Mouse (Mus musculus) stomach, embryonic 15.5 days (tissue): Measurements from ENCODE around the gene Ankrd45. TPM values are rescaled to one million over a fixed set of nuclear protein-coding genes. Genes with fewer than 3 reads are reported as not detected.
"Not testable (repeated sequence)": the region's sequence is repeated elsewhere in the genome, so short reads cannot be mapped to it uniquely, and the experiment has no call there.

Experiments used
- ATAC-seq: fragments of 200-750 bp; cut with Nextera tagmentation; 2 replicates; pipeline ENCODE4 v1.8.0; 2017; ENCODE audit warnings: low read depth, moderate number of reproducible peaks, moderate TSS enrichment; ENCODE audit not compliant: insufficient read depth, low FRiP score
- H3K27ac ChIP-seq: fragments of 300-500 bp; sonication (generic); 2 replicates; pipeline ENCODE4 v1.5.1; 2015; ENCODE audit warnings: mild to moderate bottlenecking, inconsistent platforms
- H3K27me3 ChIP-seq: fragments of 300-500 bp; sonication (generic); replicated peaks from 2 replicates; pipeline ENCODE4 v1.6.1; 2015; ENCODE audit warnings: inconsistent platforms
- H3K36me3 ChIP-seq: fragments of 300-500 bp; sonication (generic); 2 replicates; pipeline ENCODE4 v1.6.1; 2015; ENCODE audit warnings: inconsistent platforms
- H3K4me1 ChIP-seq: fragments of 300-500 bp; sonication (generic); 2 replicates; pipeline ENCODE4 v1.6.1; 2015; ENCODE audit warnings: inconsistent platforms
- H3K4me2 ChIP-seq: fragments of 300-500 bp; sonication (generic); 2 replicates; pipeline ENCODE4 v1.6.1; 2015; ENCODE audit warnings: mild to moderate bottlenecking, inconsistent platforms
- H3K4me3 ChIP-seq: fragments of 300-500 bp; sonication (generic); replicated peaks from 2 replicates; pipeline ENCODE4 v1.5.1; 2015; ENCODE audit warnings: inconsistent platforms
- H3K9ac ChIP-seq: fragments of 300-500 bp; sonication (generic); 2 replicates; pipeline ENCODE4 v1.6.1; 2015; ENCODE audit warnings: inconsistent platforms
- H3K9me3 ChIP-seq: fragments of 300-500 bp; sonication (generic); 2 replicates; pipeline ENCODE4 v1.6.1; 2016; ENCODE audit warnings: inconsistent platforms
- WGBS: fragments of 180-500 bp; shearing (Covaris S2); methylation state at CpG from one replicate; pipeline ENCODE4 v1.1.7; 2015; 5-methylcytosine and 5-hydroxymethylcytosine counted together
- polyA plus RNA-seq: library from polyadenylated mRNA; unstranded; fragments of >200 nt; fragmentation: Nextera tagmentation; extraction: Ambion mirVana; gene quantifications from 2 replicates; pipeline ENCODE4 v1.2.1, GENCODE M21; 2015

The Ankrd45 gene
- polyA plus RNA-seq, 1 experiment from 2014 or later: 0.92 TPM

- Histone ChIP-seq H3K4me1 (no peaks in the 10 kb centered on the region), H3K9ac (no peak overlapping the region), H3K9me3 (no peaks in the 10 kb centered on the region), H3K36me3 (no peaks in the 10 kb centered on the region), H3K4me2 (peak overlapping the region; percentile 72; the same call in 1 of the 2 replicates), H3K4me3 (no peak overlapping the region), H3K27ac (no peak overlapping the region), H3K27me3 (no peaks in the 10 kb centered on the region)
- no peak for ATAC-seq
- 87% methylated on average over 7 of the region's 7 CpGs for WGBS
Measured at GRCm38 (mm10) chr1:161143216-161143615, 725 bp downstream of the Ankrd45 start.

- H3K4me3 ChIP-seq, H3K27ac ChIP-seq, ATAC-seq, H3K4me2 ChIP-seq, H3K36me3 ChIP-seq, H3K27me3 ChIP-seq, H3K9ac ChIP-seq, H3K9me3 ChIP-seq, H3K4me1 ChIP-seq: not testable (repeated sequence)
- 77% methylated on average over 8 of the region's 8 CpGs for WGBS
Measured at GRCm38 (mm10) chr1:161145611-161146010, 3.1 kb downstream of the Ankrd45 start.

- H3K4me2 ChIP-seq: no peak overlapping the region
- 72% methylated on average over 2 of the region's 2 CpGs for WGBS
- no peak overlapping the region for H3K9ac ChIP-seq
- no peaks in the 10 kb centered on the region for H3K9me3 ChIP-seq
- no peaks in the 10 kb centered on the region for H3K36me3 ChIP-seq
- H3K27ac ChIP-seq: no peak overlapping the region
- no peaks in the 10 kb centered on the region for H3K4me1 ChIP-seq
- ATAC-seq: no peak
- no peak overlapping the region for H3K4me3 ChIP-seq
- no peaks in the 10 kb centered on the region for H3K27me3 ChIP-seq
Measured at GRCm38 (mm10) chr1:161147888-161148287, 5.4 kb downstream of the Ankrd45 start.

GRCm38 (mm10) chr1:161151098-161151497 lies 8.6 kb downstream of the Ankrd45 start:
- Histone ChIP-seq H3K27ac (no peak overlapping the region), H3K4me3 (no peak overlapping the region), H3K9me3 (no peaks in the 10 kb centered on the region), H3K36me3 (no peaks in the 10 kb centered on the region), H3K4me1 (no peaks in the 10 kb centered on the region), H3K27me3 (no peaks in the 10 kb centered on the region), H3K9ac (no peak overlapping the region), H3K4me2 (no peak overlapping the region)
- no peak for ATAC-seq
- WGBS: 72% methylated on average over 6 of the region's 6 CpGs

GRCm38 (mm10) chr1:161156546-161156945 lies 14.1 kb downstream of the Ankrd45 start:
- no peaks in the 10 kb centered on the region for H3K9me3 ChIP-seq
- H3K27ac ChIP-seq: no peak overlapping the region
- WGBS: 85% methylated on average over 10 of the region's 10 CpGs
- H3K9ac ChIP-seq: no peak overlapping the region
- H3K27me3 ChIP-seq: no peaks in the 10 kb centered on the region
- no peak overlapping the region for H3K4me3 ChIP-seq
- H3K4me2 ChIP-seq: no peak overlapping the region
- no peak for ATAC-seq
- H3K36me3 ChIP-seq: no peaks in the 10 kb centered on the region
- no peaks in the 10 kb centered on the region for H3K4me1 ChIP-seq

- Histone ChIP-seq H3K27me3 (no peaks in the 10 kb centered on the region), H3K4me1 (no peaks in the 10 kb centered on the region), H3K27ac (no peak within 1 kb of the TSS), H3K4me3 (no peak within 1 kb of the TSS), H3K36me3 (no peaks in the 10 kb centered on the region), H3K9ac (no peak within 1 kb of the TSS), H3K9me3 (no peaks in the 10 kb centered on the region), H3K4me2 (no peak within 1 kb of the TSS)
- 81% methylated on average over 3 of the region's 3 CpGs for WGBS
- no peak for ATAC-seq
Measured at GRCm38 (mm10) chr1:161159214-161159613, 16.7 kb downstream of the Ankrd45 start, which contains the start of gene Tex50. Gene Tex50 (minus strand): TSS chr1:161159314.

- Histone ChIP-seq H3K4me3 (no peak overlapping the region), H3K9ac (no peak overlapping the region), H3K4me2 (no peak overlapping the region), H3K9me3 (no peaks in the 10 kb centered on the region), H3K36me3 (no peaks in the 10 kb centered on the region), H3K4me1 (no peaks in the 10 kb centered on the region), H3K27me3 (no peaks in the 10 kb centered on the region), H3K27ac (no peak overlapping the region)
- WGBS: 62% methylated on average over 4 of the region's 4 CpGs
- ATAC-seq: no peak
Measured at GRCm38 (mm10) chr1:161160266-161160665, 17.8 kb downstream of the Ankrd45 start.

- Histone ChIP-seq H3K4me1 (no peaks in the 10 kb centered on the region), H3K4me3 (peak overlapping the region; percentile 54), H3K27me3 (0 out of 2 replicates have a peak, but pooled peaks cover 4% of the 10 kb centered on the region), H3K4me2 (peak overlapping the region; percentile 83), H3K36me3 (no peaks in the 10 kb centered on the region), H3K27ac (no peak overlapping the region), H3K9me3 (no peaks in the 10 kb centered on the region), H3K9ac (no peak overlapping the region)
- peak; percentile 88 for ATAC-seq
- 1% methylated on average over 40 of the region's 40 CpGs for WGBS
Measured at GRCm38 (mm10) chr1:161170651-161171050, 28.2 kb downstream of the Ankrd45 start.

- Histone ChIP-seq H3K4me3 (no peak overlapping the region), H3K36me3 (no peaks in the 10 kb centered on the region), H3K4me1 (no peaks in the 10 kb centered on the region), H3K9ac (no peak overlapping the region), H3K4me2 (no peak overlapping the region), H3K9me3 (no peaks in the 10 kb centered on the region), H3K27me3 (no peaks in the 10 kb centered on the region), H3K27ac (no peak overlapping the region)
- ATAC-seq: no peak
- WGBS: 51% methylated on average over 8 of the region's 8 CpGs
Measured at GRCm38 (mm10) chr1:161180674-161181073, 38.2 kb downstream of the Ankrd45 start.

- Histone ChIP-seq H3K9ac (no peak overlapping the region), H3K4me2 (no peak overlapping the region), H3K36me3 (no peaks in the 10 kb centered on the region), H3K4me3 (no peak overlapping the region), H3K27ac (no peak overlapping the region), H3K27me3 (no peaks in the 10 kb centered on the region), H3K4me1 (no peaks in the 10 kb centered on the region), H3K9me3 (no peaks in the 10 kb centered on the region)
- no peak for ATAC-seq
- 81% methylated on average over 9 of the region's 9 CpGs for WGBS
Measured at GRCm38 (mm10) chr1:161182386-161182785, 39.9 kb downstream of the Ankrd45 start.

GRCm38 (mm10) chr1:161183677-161184076 lies 41.2 kb downstream of the Ankrd45 start:
- no peak for ATAC-seq
- Histone ChIP-seq H3K9ac (no peak overlapping the region), H3K27me3 (no peaks in the 10 kb centered on the region), H3K27ac (no peak overlapping the region), H3K4me3 (no peak overlapping the region), H3K36me3 (no peaks in the 10 kb centered on the region), H3K4me1 (no peaks in the 10 kb centered on the region), H3K9me3 (no peaks in the 10 kb centered on the region), H3K4me2 (no peak overlapping the region)
- 61% methylated on average over 9 of the region's 9 CpGs for WGBS

GRCm38 (mm10) chr1:161185431-161185830 lies 42.9 kb downstream of the Ankrd45 start:
- Histone ChIP-seq H3K9me3 (no peaks in the 10 kb centered on the region), H3K36me3 (no peaks in the 10 kb centered on the region), H3K4me2 (no peak overlapping the region), H3K4me1 (no peaks in the 10 kb centered on the region), H3K4me3 (no peak overlapping the region), H3K9ac (no peak overlapping the region), H3K27ac (no peak overlapping the region), H3K27me3 (no peaks in the 10 kb centered on the region)
- 82% methylated on average over 3 of the region's 3 CpGs for WGBS
- ATAC-seq: no peak

- H3K36me3 ChIP-seq: no peaks in the 10 kb centered on the region
- H3K4me3 ChIP-seq: no peak overlapping the region
- no peaks in the 10 kb centered on the region for H3K9me3 ChIP-seq
- H3K27ac ChIP-seq: no peak overlapping the region
- no peak overlapping the region for H3K4me2 ChIP-seq
- no peak for ATAC-seq
- H3K9ac ChIP-seq: no peak overlapping the region
- 63% methylated on average over 9 of the region's 9 CpGs for WGBS
- no peaks in the 10 kb centered on the region for H3K4me1 ChIP-seq
- H3K27me3 ChIP-seq: no peaks in the 10 kb centered on the region
Measured at GRCm38 (mm10) chr1:161190253-161190910, 47.9 kb downstream of the Ankrd45 start.
